Mouse (Mus musculus) gastrocnemius, adult 2 months (tissue): Measurements from ENCODE around the gene Mtnr1a. TPM values are rescaled to one million over a fixed set of nuclear protein-coding genes. Genes with fewer than 3 reads are reported as not detected.

ENCODE experiments used
- DNase-seq: peaks from one replicate; pipeline ENCODE4 v3.0.0; 2022
- H3K27ac ChIP-seq: fragments of 200-600 bp; 2 replicates; pipeline ENCODE4 v1.8.1; 2022; ENCODE audit warnings: mild to moderate bottlenecking
- H3K4me3 ChIP-seq: fragments of 200-600 bp; 2 replicates; pipeline ENCODE4 v1.8.1; 2022; ENCODE audit warnings: mild to moderate bottlenecking, moderate library complexity
- CTCF ChIP-seq: fragments of 200-600 bp; IDR thresholded peaks from 2 replicates; pipeline ENCODE4 v1.8.1; 2022; ENCODE audit warnings: antibody characterized with exemption, mild to moderate bottlenecking, moderate library complexity
- intact Hi-C: fragments of 180-260 bp; cut with DNase I; formaldehyde crosslinking; loops from one replicate; pipeline ENCODE4 v1.15.1; 2025
- long read RNA-seq, 2 experiments: library from polyadenylated mRNA; stranded (forward); transcript quantifications; one replicate each; pipeline ENCODE4 v2.0.0; 2021
- total RNA-seq, 2 experiments: library from RNA; stranded (reverse); gene quantifications; 2 replicates each; pipeline ENCODE4 v1.2.3; 2021

Gene Mtnr1a
- total RNA-seq: not detected
- long read RNA-seq, experiment 1: 0 reads
- long read RNA-seq, experiment 2: 0 reads

DNA sequence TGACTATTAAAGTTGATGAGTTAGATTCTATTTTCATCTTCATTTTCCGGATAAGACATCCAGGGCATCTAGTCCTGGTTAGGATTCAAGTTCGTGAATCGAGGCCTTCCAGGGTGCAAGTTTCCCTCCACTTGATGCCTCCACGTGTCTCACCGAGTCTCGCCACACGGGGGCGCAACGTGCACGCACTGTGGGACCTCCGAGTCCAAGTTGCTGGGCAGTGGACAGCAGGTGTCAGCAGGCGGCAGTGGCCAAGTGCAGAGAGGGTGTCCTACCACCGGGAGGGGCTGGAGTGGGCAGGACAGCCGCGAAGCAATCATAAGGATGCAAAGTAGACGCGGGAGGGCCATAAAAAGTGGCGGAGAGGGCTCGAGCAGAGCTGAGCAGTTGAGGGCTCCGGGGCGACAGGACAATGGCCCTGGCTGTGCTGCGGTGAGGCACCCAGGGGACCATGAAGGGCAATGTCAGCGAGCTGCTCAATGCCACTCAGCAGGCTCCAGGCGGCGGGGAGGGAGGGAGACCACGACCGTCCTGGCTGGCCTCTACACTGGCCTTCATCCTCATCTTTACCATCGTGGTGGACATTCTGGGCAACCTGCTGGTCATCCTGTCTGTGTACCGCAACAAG is at the start of gene Mtnr1a:
Gene Mtnr1a, plus strand, starts transcription at position 379 of the 628 bp plus-strand sequence.
- H3K4me3 ChIP-seq: no peak within 1 kb of the TSS
- intact Hi-C loops: loop anchor here (1.0 kb wide), 1 partner anchor 167 kb away; no protein-coding TSS in a partner anchor
- peak; percentile 89 for DNase-seq
- TF ChIP-seq CTCF: peak; percentile 100; the same call in 1 of the 2 replicates
- H3K27ac ChIP-seq: no peak within 1 kb of the TSS

DNA sequence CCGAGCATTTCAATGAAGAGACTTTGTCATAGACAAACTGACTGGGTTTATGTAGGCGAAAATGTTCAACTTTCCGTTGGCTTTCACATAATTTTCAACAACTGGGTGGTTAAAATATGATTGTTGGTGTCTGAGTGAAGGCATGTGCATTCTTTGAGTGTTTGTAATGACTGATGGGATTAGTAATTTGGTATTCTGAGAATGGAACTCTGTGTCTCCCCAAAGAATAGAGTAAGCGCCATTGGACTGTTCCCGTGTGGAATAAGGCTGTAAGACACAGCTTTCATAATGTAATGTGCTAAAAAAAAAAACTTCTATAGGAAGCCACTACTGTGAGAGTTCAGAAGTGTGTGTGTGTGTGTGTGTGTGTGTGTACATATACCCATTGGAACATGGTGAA is 49.7 kb upstream of the Mtnr1a start:
- DNase-seq: no peak
- intact Hi-C loops: no loop called here
- Histone ChIP-seq H3K4me3 (no peak overlapping the region), H3K27ac (no peak overlapping the region)
- TF ChIP-seq CTCF: no peak

DNA sequence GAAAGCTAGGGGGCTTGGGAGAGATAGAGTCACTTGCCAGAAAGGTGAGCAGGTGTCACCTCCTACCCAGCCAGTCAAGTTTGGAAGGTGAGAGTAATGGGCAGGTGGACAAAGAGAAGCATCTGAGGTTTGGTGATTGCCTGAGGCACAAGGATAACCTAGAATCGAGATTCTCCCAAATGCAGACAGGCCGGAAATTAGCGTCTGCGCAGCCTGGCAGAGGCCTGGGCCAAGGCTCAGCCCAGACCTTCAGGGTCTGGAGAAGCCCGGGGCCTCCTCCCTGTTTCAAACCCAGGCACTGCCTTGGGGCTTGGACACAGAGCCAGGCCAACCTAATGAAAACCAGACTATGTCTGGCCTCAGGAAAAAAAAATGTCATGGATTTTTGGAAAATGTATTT is 47.8 kb upstream of the Mtnr1a start:
- Histone ChIP-seq H3K4me3 (no peak overlapping the region), H3K27ac (peak overlapping the region; percentile 62; the same call in 1 of the 2 replicates)
- peak; percentile 60 for DNase-seq
- no peak for TF ChIP-seq CTCF
- intact Hi-C loops: no loop called here

DNA sequence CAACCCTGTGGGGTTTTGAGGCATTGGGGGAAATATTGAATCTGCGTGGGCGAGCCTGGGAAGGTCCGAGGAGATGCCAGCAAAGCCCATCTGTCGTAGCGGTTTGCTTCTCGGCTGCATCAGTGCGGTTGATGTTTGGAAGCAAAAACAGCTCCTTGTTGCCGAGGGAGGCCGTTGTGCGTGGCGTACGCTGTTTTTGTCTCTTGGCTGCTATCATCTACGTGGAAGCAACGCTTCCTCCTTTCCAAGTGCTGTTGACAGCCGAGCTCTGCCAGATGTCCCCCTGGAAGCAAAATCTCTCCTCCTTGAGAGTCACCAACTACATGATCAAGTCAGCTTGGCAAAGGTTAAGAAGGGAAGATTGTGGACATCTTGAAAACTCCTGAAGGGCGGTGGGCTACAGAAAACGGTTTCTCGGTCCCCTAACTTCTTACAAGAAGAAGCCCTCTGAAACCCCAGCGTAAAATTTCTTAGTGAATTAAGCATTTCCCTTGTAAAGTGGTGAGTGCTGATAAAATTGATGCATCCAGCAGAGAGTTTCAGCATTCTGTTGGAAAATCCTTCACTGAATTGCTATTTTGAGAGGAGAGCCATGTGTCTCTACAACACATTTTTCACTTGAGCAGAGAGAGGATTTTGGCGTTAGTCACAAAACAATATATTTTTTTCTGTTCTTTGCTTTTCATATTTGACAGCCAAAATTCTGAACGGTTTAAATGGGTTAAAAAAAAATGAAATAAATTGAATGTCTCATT is 46.8 kb upstream of the Mtnr1a start:
- Histone ChIP-seq H3K4me3 (no peak overlapping the region), H3K27ac (peak overlapping the region; percentile 62)
- intact Hi-C loops: no loop called here
- no peak for DNase-seq
- TF ChIP-seq CTCF: no peak

DNA sequence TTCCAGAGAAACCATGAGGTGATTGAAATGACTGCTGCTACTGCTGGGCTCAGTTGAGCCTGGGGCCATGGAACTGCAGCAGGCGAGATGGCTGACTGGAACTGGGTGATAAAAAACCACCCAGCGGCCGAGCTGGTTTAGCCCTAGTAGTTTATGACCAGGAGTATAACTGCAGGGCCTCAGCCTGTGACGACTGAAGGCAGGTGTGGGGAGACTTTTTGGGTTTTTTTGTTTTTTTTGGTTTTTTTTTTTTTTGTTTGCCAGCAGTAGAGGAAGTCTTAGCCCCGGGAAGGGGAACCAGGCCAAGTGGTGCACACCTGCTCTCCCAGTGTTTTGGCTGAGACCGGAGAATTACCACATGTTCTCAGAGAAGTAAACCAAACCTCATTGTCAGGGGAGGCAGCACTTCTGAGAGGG is 40.8 kb upstream of the Mtnr1a start:
- no peak for DNase-seq
- no peak overlapping the region for H3K4me3 ChIP-seq
- intact Hi-C loops: no loop called here
- H3K27ac ChIP-seq: no peak overlapping the region
- TF ChIP-seq CTCF: no peak

DNA sequence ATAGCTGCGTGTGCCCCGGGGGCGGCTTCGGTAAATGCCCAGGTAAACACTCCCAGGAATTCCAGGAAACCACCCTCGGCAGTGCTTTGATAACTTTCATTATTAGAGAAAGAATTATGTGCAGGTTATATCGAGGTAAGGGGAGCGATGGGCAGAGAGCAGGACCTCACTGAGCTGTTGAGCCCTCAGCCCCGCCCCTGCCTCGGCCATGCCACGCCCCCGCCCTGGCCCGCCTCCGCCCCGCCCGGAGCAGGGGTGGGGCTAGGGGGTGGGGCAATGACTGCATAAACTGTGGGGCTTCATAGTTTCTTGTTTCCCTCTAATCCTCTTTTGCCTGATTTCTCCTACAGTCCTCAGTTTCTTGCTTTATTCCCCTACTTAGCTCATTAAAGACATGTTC is 30.6 kb upstream of the Mtnr1a start:
- TF ChIP-seq CTCF: no peak
- no peak for DNase-seq
- Histone ChIP-seq H3K4me3 (no peak overlapping the region), H3K27ac (no peak overlapping the region)
- intact Hi-C loops: no loop called here

DNA sequence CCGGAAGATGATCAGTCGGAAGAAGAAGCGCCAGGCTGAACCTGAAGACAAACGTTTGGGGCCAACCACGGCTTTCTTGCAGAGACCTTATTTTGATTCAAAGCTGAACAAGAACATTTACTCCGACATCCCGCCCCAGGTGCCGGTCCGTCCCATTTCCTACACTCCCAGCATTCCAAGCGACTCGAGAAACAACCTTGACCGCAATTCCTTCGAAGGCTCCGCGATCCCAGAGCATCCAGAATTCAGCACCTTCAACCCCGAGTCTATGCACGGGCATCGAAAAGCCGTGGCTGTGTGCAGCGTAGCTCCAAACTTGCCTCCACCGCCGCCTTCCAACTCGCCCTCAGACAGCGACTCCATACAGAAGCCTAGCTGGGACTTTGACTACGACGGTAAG is 24.8 kb upstream of the Mtnr1a start:
- no peak overlapping the region for H3K27ac ChIP-seq
- no peak for TF ChIP-seq CTCF
- no peak overlapping the region for H3K4me3 ChIP-seq
- no peak for DNase-seq
- intact Hi-C loops: no loop called here

- intact Hi-C loops: loop anchor here (5.0 kb wide), 1 partner anchor 187 kb away; no protein-coding TSS in a partner anchor
Measured at GRCm38 (mm10) chr8:45050451-45050850, 18.5 kb upstream of the Mtnr1a start.

DNA sequence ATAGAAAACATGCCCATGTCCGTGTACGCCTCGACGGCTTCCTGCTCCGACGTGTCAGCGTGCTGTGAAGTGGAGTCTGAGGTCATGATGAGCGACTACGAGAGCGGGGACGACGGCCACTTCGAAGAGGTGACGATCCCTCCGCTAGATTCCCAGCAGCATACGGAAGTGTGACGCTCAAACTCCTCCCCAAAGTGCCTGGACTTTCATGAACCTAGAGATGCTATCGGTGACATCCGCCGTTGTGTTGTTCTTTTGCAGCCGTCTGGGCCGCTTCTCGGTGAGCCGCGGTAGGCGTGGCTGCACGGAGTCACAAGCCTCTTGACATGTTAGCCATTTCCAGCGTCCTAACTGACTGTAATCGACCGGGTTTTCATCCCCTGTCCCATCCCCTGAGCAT is 17.7 kb upstream of the Mtnr1a start:
- DNase-seq: no peak
- intact Hi-C loops: loop anchor here (5.0 kb wide), 1 partner anchor 186 kb away; no protein-coding TSS in a partner anchor
- no peak overlapping the region for H3K4me3 ChIP-seq
- no peak for TF ChIP-seq CTCF
- H3K27ac ChIP-seq: no peak overlapping the region

More at GRCm38 (mm10) chr8:45050451-45050850, 18.5 kb upstream of the Mtnr1a start:
- TF ChIP-seq CTCF: no peak
- no peak overlapping the region for H3K27ac ChIP-seq
- no peak for DNase-seq
- no peak overlapping the region for H3K4me3 ChIP-seq

DNA sequence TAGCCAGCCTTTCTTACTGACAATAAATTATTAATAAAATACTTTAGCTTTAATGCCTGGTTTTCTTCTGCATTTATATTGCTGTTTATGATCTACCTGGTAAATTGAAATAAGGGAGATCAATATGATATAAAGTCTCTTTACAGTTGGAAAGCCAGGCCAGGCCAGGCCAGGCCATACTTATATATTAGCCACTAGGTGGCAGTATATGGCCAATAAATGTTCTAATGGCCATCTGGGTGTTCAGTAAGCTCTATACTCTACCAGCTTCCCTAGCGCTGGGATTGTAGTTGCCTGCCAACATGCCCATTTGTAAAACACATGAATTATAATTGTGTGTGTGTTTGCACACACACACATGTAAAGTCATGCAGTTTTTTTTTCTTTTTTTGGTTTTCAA is 16.7 kb upstream of the Mtnr1a start:
- no peak overlapping the region for H3K27ac ChIP-seq
- no peak overlapping the region for H3K4me3 ChIP-seq
- peak; percentile 50 for TF ChIP-seq CTCF
- intact Hi-C loops: loop anchor here (5.0 kb wide), 1 partner anchor 185 kb away; no protein-coding TSS in a partner anchor
- no peak for DNase-seq

GRCm38 (mm10) chr8:45052618-45053017 is 16.3 kb upstream of the Mtnr1a start:
- no peak for TF ChIP-seq CTCF
- H3K4me3 ChIP-seq: no peak overlapping the region
- intact Hi-C loops: loop anchor here (5.0 kb wide), 1 partner anchor 185 kb away; no protein-coding TSS in a partner anchor
- no peak for DNase-seq
- H3K27ac ChIP-seq: no peak overlapping the region

DNA sequence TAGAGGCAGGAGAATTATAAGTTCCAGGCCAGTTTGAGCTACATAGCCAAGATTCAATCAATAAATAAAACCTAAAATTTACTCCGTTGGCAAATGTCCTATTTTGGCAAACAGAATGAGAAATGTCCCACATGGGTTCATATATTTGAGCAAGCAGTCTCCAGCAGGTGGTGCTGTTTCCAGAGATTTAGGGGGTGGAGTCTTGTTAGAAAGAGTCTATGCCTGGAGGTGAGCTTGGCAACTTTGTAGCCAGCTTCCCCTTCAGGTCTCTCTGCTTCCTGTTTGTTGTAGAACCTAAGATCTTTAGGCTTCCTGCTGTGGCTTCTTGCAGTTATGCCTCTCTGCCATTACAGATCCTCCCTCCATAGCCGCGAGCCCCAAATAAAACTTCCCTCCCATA is 13.4 kb upstream of the Mtnr1a start:
- Histone ChIP-seq H3K4me3 (no peak overlapping the region), H3K27ac (no peak overlapping the region)
- DNase-seq: no peak
- intact Hi-C loops: no loop called here
- TF ChIP-seq CTCF: no peak

DNA sequence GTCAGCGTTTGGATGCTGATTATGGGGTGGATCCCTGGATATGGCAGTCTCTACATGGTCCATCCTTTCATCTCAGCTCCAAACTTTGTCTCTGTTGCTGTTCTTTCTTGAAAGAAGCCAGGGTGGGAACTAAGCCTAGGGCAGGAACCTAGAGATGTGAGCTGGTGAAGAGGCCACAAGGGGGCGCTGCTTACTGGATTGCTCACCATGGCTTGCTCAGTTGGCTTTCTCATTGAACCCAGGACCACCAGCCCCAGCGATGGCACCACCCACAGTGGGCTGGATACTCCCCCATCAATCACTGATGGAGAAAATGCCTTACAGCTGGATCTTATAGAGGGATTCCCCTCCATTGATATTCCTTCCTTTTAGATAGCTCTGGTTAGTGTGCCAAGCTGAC is 12.1 kb upstream of the Mtnr1a start:
- H3K27ac ChIP-seq: no peak overlapping the region
- no peak for DNase-seq
- peak; percentile 15; the same call in 1 of the 2 replicates for TF ChIP-seq CTCF
- intact Hi-C loops: no loop called here
- H3K4me3 ChIP-seq: no peak overlapping the region
